Mouse (Mus musculus) telencephalon, adult 2 months (tissue): Measurements from ENCODE around the gene Tbx6.

ENCODE experiments used
- DNase-seq: peaks from one replicate; pipeline ENCODE4 v3.0.0-alpha.2; 2011; ENCODE audit warnings: low read depth, low spot score

Gene Tbx6

DNA sequence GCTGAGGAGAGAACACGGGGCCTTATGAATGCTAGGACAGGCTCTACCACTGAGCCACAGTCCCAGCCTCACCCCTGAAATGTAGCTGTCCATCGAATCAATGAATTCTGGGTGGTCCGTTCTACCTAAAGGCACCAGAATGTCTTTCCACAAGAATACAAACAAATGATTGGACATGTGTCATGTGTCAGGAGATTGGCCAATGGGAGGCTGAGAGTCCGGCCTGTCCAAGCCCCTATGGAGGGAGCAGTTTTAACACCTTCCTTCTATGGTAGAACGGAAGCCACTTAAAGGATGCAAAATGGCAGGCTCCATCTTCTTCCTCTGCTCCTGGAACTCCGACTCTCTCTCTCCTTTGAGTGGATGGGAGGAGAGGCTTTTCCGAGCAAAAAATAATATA lies 36.3 kb downstream of the Tbx6 start:
- DNase-seq: no peak

DNA sequence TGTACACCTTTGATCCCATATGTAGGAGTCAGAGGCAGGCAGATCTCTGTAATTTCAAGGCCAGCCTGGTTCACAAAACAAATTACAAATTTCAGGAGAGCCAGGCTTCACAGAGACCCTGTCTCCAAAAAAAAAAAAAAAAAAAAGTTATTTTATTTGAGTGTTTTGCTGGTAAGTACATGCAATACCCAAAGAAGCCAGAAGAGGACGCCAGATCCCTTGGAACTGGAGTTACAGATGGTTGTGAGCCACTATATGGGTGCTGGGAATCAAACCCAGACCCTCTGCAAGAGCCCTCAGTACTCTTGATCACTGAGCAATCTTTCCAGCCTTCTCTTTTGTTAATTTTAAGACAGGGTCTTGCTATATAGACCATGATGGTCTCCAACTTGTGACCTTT lies 37.5 kb downstream of the Tbx6 start:
- DNase-seq: no peak

DNA sequence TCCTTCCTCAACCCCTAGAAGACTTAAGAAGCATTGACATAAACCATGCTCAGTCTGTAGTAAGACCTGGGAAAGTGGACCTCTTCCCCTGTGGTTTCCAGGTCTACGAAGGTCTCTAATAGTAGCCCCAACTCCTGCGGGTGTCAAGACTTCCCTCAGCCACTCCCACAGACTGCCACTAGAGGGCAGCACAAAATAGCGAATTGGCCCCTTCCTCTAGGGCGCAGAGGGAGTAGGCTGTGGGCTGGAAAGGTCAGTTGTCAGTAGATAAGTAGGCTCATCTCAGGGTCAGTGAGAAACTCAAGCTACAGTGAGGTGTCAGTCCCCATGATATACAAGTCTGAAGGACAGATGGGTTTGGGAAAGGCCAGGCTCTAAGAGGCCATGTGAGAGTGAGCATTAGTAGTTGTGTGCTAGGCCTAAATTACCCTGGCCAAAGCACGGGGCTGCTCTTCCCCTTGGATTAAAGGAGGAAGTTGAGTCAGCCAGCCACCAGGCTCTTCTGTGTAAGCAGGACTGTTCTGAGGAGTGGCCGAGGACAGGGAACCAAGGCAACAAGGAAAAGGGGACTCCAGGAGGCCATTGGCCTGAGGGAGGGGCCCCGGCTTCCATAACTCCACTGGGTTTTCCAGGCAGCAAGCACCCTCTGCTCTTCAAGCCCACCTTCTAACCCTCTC lies 40.7 kb downstream of the Tbx6 start:
- DNase-seq: no peak

DNA sequence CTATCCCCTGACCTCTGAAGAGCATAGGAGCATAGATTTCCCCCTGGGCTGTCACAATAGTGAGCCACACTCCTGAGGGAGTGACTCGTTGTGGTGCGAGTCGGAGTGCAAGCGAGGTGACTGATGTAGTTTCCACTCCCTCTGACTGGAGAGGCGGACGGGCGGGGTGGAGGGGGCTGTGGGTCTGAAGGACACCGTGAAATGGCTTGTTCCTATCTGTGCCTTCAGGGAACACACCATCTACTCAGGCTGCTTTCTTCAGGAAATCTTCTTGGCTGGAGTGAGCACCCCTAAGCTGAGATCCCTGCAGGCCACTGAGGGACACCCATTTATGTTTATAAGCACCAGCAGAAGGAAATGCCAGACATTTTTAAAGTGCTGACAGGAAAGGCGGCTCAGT lies 41.5 kb downstream of the Tbx6 start:
- no peak for DNase-seq

DNA sequence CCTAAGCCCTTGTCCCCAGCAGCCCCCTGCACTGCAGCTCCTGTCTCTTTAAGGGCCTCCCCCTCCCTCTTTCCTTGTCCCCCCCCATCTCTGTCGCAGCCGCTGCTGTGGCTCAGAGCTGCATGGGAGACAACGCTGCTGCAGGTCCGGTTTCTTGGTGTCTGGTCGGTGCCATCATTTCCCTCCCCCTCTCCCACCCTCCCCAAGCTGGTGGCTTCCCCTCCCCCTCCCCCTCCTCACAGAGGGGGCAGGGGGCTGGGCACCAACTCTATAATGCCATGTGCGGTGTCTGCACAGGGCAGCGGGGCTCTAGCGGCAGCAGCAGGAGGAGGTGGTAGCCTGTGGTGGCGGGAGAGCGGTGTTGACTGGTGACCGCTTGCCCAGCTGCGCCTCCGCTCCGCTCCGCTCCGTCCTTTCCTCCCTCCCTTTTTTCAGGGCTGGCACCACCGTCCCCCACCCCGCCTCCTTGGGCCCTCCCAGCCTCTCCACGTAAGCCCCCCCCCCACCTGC lies 42.0 kb downstream of the Tbx6 start:
- no peak for DNase-seq

DNA sequence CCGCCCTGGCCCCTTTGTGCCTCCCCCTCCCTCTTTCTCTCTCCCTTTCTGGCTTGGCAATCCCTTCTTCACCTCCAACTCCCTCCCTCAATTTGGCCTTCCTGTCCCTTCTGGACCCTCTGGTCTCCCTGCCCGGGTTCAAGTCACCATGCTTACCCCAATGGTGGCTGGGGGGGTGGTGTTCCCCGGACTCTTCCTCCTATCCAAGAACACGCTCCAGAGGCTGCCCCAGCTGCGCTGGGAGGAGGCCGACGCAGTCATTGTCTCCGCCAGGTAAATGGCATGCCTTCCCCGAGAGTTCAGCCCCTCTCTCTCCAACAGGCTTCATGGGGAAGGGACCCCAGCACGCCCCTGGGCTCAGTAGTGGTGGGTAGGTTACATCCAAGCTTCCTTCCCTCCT lies 42.7 kb downstream of the Tbx6 start:
- DNase-seq: no peak

DNA sequence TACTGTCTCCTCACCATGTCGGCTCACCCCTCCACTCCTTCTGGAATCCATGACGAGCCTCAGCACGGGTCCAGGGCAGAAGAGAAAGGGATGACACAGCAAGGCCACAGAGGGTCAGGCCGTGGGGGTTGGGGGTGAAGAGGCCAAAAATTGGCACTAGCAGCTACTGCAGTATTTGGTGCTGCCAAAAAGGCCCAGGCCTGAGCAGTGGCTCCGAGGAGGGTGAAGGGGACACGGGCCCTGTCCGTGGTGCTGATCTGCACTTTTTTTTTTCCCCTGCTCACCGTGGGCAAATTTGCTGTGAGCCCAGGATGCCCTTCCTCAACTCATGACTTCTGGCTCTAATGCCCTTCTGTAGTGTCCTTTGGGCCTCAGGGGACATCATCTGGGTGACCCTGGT lies 44.1 kb downstream of the Tbx6 start:
- no peak for DNase-seq

DNA sequence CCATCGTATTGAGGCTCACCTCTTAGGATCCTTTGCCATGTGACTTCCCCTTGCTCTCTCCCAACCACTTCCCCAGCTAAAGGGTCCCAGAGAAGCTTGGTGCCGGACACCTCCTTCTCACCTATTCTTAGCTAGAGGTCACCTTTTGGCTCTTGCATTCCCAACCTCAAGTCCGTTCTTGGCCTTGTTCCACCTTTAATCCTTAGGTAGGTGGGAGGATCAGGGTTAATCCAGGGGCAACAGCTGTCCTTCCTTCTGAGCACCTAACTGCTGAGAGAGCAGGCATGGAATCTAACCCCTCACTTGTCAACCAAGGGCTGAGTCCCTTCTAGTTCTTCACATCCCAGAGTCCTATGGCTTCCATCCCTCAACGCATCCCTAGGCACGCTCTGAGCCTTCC lies 44.7 kb downstream of the Tbx6 start:
- no peak for DNase-seq

DNA sequence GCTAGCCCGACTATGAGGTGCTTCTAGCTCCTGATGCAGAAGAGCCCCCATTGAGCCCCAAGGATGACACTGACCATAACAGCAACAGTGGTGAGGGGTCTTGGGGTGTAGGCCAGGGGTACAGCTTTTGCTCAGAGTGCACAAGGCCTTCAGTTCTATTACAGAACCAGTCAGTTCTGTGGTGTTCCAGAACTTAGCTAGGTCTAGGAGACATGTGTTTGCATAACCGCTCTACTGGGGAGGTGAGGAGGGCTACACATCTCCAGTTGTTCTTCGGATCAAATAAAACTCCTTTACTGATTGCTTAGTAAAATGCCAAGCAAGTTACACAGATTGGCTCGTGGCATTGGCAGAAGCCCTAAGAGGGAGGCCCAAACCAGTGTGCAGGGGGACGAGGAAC lies 50.3 kb downstream of the Tbx6 start, which contains the start of gene 4930451I11Rik:
Gene 4930451I11Rik, minus strand, starts transcription at position 101 of the 400 bp plus-strand sequence.
- DNase-seq: no peak

DNA sequence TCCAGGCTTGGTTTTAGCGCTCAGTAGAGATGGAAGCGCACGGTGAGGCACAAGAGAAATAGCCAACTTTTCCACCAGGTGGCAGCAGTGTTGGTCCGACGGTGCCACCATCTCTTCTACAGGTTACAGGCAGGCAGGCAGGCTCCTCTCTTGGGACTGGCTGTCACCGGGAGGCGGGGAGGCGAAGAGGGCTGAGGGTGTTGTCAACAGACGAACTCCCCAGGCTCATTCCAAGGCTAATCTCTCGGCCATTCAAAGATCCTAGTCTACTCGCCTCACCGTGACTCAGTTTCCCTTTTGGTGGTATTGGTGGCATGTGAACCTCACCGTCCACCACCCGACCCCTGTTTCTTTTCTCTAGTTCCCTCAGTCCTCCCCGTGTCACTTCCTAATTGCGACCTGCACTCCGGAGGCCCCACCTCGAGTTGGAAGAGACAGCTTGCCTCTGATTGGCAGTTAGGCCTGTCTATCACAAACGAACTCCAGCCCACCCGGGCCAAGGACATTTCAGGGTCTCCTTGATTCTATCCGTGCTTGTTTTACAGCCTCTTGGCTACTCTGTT lies 50.8 kb downstream of the Tbx6 start:
- no peak for DNase-seq

DNA sequence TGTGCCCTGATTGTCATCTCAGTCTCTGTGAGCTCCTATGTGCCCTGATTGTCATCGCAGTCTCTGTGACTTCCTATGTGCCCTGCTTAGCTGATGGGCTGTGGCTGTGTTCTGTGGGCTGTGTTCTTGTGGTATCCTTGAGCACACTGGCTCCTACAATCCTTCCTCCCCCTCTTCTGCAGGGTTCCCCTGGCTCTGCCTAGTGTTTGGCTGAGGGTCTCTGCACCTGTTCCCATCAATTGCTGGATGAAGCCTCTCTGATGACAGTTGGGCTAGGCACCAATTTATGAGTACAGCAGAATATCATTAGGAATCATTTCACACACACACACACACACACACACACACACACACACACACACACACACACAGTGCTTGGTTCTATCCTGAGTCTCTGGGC lies 52.0 kb downstream of the Tbx6 start:
- DNase-seq: no peak
